Mouse (Mus musculus) kidney, adult 2 months (tissue): ENCODE measurements around the gene Pdk2. TPM values are rescaled to one million over a fixed set of nuclear protein-coding genes. Genes with fewer than 3 reads are reported as not detected.
A peak's percentile ranks its signal among the peaks of the same experiment; 100 is the strongest.

Experiments
- DNase-seq: peaks from one replicate; pipeline ENCODE4 v3.0.0; 2021
- H3K27ac ChIP-seq: fragments of 200-500 bp; 2 replicates; pipeline ENCODE4 v1.5.1; 2012; ENCODE audit warnings: low read depth, low read length, control low read depth, inconsistent platforms; ENCODE audit not compliant: insufficient read depth
- H3K27me3 ChIP-seq: fragments of 200-500 bp; replicated peaks from 2 replicates; pipeline ENCODE4 v1.6.1; 2012; ENCODE audit warnings: mild to moderate bottlenecking, moderate library complexity, low read length, inconsistent platforms; ENCODE audit not compliant: control insufficient read depth, insufficient read depth
- H3K36me3 ChIP-seq: fragments of 200-500 bp; 2 replicates; pipeline ENCODE4 v1.6.1; 2012; ENCODE audit warnings: mild to moderate bottlenecking, moderate library complexity, low read length, inconsistent platforms; ENCODE audit not compliant: control insufficient read depth, insufficient read depth
- H3K4me1 ChIP-seq: fragments of 200-500 bp; 2 replicates; pipeline ENCODE4 v1.6.1; 2011; ENCODE audit warnings: low read length; ENCODE audit not compliant: control insufficient read depth, insufficient read depth
- H3K4me3 ChIP-seq: fragments of 200-500 bp; 2 replicates; pipeline ENCODE4 v1.5.1; 2011; ENCODE audit warnings: mild to moderate bottlenecking, low read depth, low read length, control low read depth; ENCODE audit not compliant: insufficient read depth
- CTCF ChIP-seq: fragments of 200-500 bp; conservative IDR thresholded peaks from 2 replicates; pipeline ENCODE4 v1.5.1; 2011; ENCODE audit warnings: low read depth, mild to moderate bottlenecking, control low read depth, low read length, moderate library complexity, mixed read lengths; ENCODE audit not compliant: insufficient read depth, insufficient read length
- POLR2A ChIP-seq: fragments of 200-500 bp; IDR thresholded peaks from one replicate; pipeline ENCODE4 v1.6.1; 2011; ENCODE audit warnings: low read depth, low read length, control low read depth
- WGBS: fragments of 180-500 bp; shearing (Covaris S2); methylation state at CpG from one replicate; pipeline ENCODE4 v1.1.7; 2018; 5-methylcytosine and 5-hydroxymethylcytosine counted together
- polyA plus RNA-seq: library from polyadenylated mRNA; depleted of rRNA; stranded (reverse); fragments of >200 nt; gene quantifications from 2 replicates; pipeline ENCODE4 v1.2.3, GENCODE M21; 2012

The Pdk2 gene
- polyA plus RNA-seq, 1 experiment = 469 TPM

DNA sequence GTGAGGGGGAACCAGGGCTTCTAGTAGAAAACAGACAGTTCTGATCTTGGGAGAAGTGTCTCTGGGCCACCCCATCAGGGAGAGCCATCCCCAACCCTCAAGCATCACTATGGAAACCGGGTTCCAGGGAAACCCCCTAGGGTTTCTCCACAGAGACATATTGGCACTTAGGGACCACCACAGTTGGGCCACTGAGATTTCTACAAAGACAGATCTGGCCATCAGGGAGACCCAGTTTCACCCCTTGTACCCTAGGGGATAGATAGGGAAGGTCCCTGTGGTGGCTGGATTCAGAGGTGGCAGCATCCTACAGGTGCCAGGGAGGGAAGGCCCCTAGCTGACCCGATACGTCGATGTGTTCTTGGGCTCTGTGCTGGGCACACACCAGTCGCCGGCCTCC is 14.3 kb downstream of the Pdk2 start:
- H3K4me1 ChIP-seq = peaks cover 22% of the 10 kb centered on the region
- H3K36me3 ChIP-seq = peaks cover 7% of the 10 kb centered on the region
- TF ChIP-seq POLR2A = no peak
- TF ChIP-seq CTCF = no peak
- 72% methylated on average over 6 of the region's 6 CpGs for WGBS
- no peak overlapping the region for H3K4me3 ChIP-seq
- no peak overlapping the region for H3K27ac ChIP-seq
- H3K27me3 ChIP-seq = no peaks in the 10 kb centered on the region
- no peak for DNase-seq

DNA sequence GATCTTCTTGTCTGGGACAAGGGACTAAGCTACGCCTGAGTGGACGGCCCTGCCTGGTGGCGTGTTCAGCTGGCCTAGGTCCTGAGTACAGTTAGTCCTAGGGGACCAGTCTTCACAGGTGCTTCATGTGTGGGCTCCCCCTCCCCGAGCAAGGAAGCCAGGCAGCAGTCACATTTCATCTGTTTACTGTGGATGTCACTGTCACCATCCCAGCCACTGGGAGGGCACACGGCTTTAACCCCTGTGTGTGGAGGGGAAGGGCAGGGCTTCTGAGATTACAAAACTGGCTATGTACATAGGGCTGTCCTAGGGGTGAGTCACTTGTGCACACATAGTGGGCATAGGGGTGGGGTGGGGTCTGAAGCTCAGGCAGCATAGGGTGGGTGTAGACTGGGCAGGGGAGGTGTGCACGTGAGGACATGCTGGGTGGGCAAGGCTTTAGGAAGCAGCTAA is 15.0 kb downstream of the Pdk2 start:
- 39% methylated on average over 6 of the region's 6 CpGs for WGBS
- Histone ChIP-seq H3K27ac (peak overlapping the region; percentile 37; the same call in 1 of the 2 replicates), H3K4me3 (no peak overlapping the region), H3K36me3 (peaks cover 7% of the 10 kb centered on the region), H3K4me1 (peaks cover 22% of the 10 kb centered on the region), H3K27me3 (no peaks in the 10 kb centered on the region)
- peak; percentile 41 for DNase-seq
- TF ChIP-seq POLR2A (no peak), CTCF (no peak)

DNA sequence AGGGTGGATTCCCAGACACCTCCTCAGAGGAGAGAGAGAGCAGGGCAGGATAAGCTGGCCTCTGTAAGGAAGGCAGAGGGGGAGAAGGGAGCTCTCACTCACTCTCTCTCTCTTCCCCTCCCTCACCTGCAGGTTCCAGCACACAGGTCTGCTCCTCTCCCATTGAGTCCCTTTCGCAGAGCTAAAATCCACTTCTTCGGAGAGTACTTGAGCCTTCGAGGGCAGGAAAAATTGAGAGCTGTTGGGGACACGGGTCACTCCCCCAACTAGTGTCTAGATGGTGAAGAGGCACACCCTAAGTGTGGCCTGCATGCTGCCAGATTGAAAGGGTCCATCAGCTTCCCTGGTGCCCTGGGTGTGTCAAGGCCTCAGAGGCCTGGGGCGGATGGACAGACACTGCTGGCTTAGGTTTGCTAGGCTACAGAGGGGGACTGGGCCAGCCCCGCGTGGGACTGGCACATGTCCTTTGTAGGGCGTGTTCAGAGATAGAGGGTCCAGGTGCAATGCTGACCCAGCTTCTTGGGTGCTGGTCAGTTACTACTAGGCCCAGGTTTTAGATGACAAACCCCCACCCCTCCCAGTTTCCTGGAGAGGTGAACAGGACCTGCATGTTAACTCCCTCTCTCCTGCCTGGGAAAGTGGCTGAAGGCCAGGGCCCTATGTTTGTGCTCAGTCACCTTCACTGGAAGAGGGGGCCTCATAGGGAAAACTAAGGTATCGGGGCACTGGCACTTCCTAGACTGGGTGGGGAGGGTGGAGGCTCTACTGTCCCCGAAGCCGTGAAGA is 15.7 kb downstream of the Pdk2 start:
- Histone ChIP-seq H3K4me3 (no peak overlapping the region), H3K4me1 (peaks cover 22% of the 10 kb centered on the region), H3K27me3 (no peaks in the 10 kb centered on the region), H3K36me3 (peaks cover 7% of the 10 kb centered on the region), H3K27ac (peak overlapping the region; percentile 49)
- TF ChIP-seq POLR2A (no peak), CTCF (no peak)
- 64% methylated on average over 11 of the region's 11 CpGs for WGBS
- DNase-seq = peak; percentile 41

DNA sequence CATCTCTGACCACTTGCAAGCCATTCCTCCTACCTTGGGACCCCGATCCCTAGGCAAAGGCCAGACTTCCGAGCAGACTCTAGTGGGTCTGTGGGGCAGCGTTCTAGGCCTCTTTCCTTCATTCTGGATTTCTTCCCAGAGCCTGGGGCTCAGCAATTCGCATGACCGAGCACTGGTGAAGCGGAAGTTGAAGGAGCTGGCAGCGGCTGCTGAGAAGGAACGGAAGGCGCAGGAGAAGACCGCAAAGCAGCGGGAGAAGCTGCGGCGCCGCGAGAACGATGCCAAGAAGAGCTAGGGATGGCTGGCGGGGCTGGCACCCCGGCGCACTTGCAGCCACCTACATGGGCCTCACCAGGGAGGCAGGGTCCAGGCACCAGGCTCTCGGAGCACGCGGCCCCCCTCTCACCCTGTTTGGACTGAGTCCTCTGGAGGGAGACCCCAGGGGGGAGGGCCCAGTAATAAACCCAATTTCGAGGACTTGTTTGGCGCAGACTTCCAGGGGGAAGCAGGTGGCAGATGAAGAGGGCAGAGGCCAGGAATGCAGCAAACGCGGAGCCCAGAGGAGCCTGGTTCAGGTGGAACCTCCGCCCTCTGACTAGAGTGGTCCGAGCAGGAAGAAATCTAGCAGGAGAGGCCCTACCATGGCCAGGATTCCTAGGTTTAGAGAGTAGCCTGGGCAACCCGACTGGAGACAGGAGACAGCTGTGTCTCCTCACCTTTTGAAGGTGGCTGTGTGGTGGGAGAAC is 16.5 kb downstream of the Pdk2 start:
- TF ChIP-seq POLR2A (no peak), CTCF (no peak)
- H3K27me3 ChIP-seq = no peaks in the 10 kb centered on the region
- H3K4me1 ChIP-seq = peaks cover 22% of the 10 kb centered on the region
- WGBS = 32% methylated on average over 29 of the region's 29 CpGs
- peak overlapping the region; percentile 49 for H3K27ac ChIP-seq
- peaks cover 7% of the 10 kb centered on the region for H3K36me3 ChIP-seq
- DNase-seq = peak; percentile 84
- no peak overlapping the region for H3K4me3 ChIP-seq

DNA sequence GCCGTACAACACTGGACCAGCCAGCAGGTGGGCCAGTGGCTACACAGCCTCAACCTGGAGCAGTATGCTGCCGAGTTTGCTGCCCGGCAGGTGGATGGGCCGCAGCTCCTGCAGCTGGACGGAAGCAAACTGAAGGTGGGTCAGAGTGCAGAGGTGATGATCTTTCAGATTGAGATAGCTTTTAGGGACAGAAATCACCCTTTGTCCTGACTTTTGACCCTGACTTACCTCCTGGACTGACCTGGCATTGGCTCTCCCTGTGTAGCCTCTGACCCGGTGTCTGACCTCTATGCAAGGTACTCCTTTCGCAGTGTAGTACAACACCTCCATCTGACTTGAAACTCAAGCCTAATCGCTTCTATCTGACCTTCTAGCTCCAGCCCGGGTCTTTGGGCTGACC is 17.7 kb downstream of the Pdk2 start:
- H3K4me1 ChIP-seq = peaks cover 22% of the 10 kb centered on the region
- 73% methylated on average over 9 of the region's 9 CpGs for WGBS
- DNase-seq = no peak
- no peak for TF ChIP-seq CTCF
- TF ChIP-seq POLR2A = no peak
- no peak overlapping the region for H3K4me3 ChIP-seq
- no peak overlapping the region for H3K27ac ChIP-seq
- peaks cover 4% of the 10 kb centered on the region for H3K36me3 ChIP-seq
- no peaks in the 10 kb centered on the region for H3K27me3 ChIP-seq

- H3K36me3 ChIP-seq = no peaks in the 10 kb centered on the region; the same call in 1 of the 2 replicates
- no peak for DNase-seq
- 84% methylated on average over 10 of the region's 10 CpGs for WGBS
These were observed 18.7 kb downstream of the Pdk2 start for GRCm38 (mm10) chr11:95022237-95022992.

More at GRCm38 (mm10) chr11:95022237-95022992, 18.7 kb downstream of the Pdk2 start:
- TF ChIP-seq POLR2A (no peak), CTCF (peak; percentile 54)
- Histone ChIP-seq H3K4me3 (no peak overlapping the region), H3K27ac (no peak overlapping the region), H3K4me1 (peaks cover 22% of the 10 kb centered on the region), H3K27me3 (no peaks in the 10 kb centered on the region)
